ENCODE assay signal across 21 mouse cellular contexts in genomic region chr9:68773770-68774169, GRCm38 (mm10).
DNase-seq lines count a peak whose midpoint lies in the region; ATAC-seq and TF ChIP-seq lines count a peak whose summit lies in the region.
"Had no signal": no experiment of that assay in that cellular context is flagged by ENCODE, and none has a peak within 500 bp of the region (broad histone marks: within the 10 kb centered on the region; RNA-seq: fewer than 3 reads in every experiment).

No protein-coding gene starts in this region.

- H3K27ac ChIP-seq in heart, adult 2 months = no peak overlapping the region
- H3K27ac ChIP-seq in liver, postnatal 0 days (ENCODE audit: low read depth) = no peak overlapping the region
- H3K27ac ChIP-seq in liver, embryonic 11.5 days (ENCODE audit: low read depth, low read length) = no peak overlapping the region
- H3K27ac ChIP-seq: embryonic facial prominence, embryonic 12.5 days; forebrain, embryonic 13.5 days; heart, embryonic 15.5 days; neural tube, embryonic 15.5 days had no signal

- no peak for TF ChIP-seq POLR2A in heart, adult 2 months (IDR thresholded peaks at IDR 0.05; ENCODE audit: insufficient read depth, low read depth, low read length)

- no peak for TF ChIP-seq EP300 in heart, adult 2 months (IDR thresholded peaks at IDR 0.05; ENCODE audit: insufficient read depth, low read depth, low read length)
- TF ChIP-seq EP300 in liver, postnatal 0 days (IDR thresholded peaks at IDR 0.05; ENCODE audit: low read depth) = no peak

- 94% methylated on average over 3 of the region's 3 CpGs for WGBS in heart, adult 2 months
- WGBS in liver, postnatal 0 days (ENCODE audit: insufficient replicate concordance) = 81% methylated on average over 3 of the region's 3 CpGs
- WGBS in liver, embryonic 11.5 days = 89% methylated on average over 3 of the region's 3 CpGs

- DNase-seq in heart, adult 2 months = no peak
- DNase-seq in heart, postnatal 10 days = no peak
- no peak for DNase-seq in liver, postnatal 0 days
- no peak for DNase-seq in liver, embryonic 11.5 days (ENCODE audit: low spot score)
- DNase-seq in A20 (ENCODE audit: low read depth, low spot score) = peak; percentile 4
- DNase-seq in ZHBTc4 (ENCODE audit: low read depth, low spot score) = peak; percentile 59
- no peak for DNase-seq in testis, postnatal 14 days (ENCODE audit: low spot score)
- no peak for DNase-seq in cerebellum, postnatal 10 days
- DNase-seq: cerebellum, adult 9-11 months; gastrocnemius, postnatal 10 days; layer of hippocampus, postnatal 36 days; left cerebral cortex, postnatal 4 days; lung, postnatal 10 days; midbrain, embryonic 14.5 days; thymus, adult 18-20 months had no signal

- no peaks in the 10 kb centered on the region for H3K9me3 ChIP-seq in liver, postnatal 0 days (ENCODE audit: low read length)
- H3K9me3 ChIP-seq in liver, embryonic 11.5 days (ENCODE audit: control insufficient read depth, low read length) = no peaks in the 10 kb centered on the region
- H3K9me3 ChIP-seq: embryonic facial prominence, embryonic 12.5 days; forebrain, embryonic 13.5 days; heart, embryonic 15.5 days; neural tube, embryonic 15.5 days had no signal

- H3K4me2 ChIP-seq in liver, postnatal 0 days (ENCODE audit: low read depth, low read length) = no peak overlapping the region
- no peak overlapping the region for H3K4me2 ChIP-seq in liver, embryonic 11.5 days
- H3K4me2 ChIP-seq: embryonic facial prominence, embryonic 12.5 days; forebrain, embryonic 13.5 days; heart, embryonic 15.5 days; neural tube, embryonic 15.5 days had no signal

- peaks cover 2% of the 10 kb centered on the region; the same call in 1 of the 2 replicates for H3K4me1 ChIP-seq in heart, adult 2 months (ENCODE audit: control insufficient read depth, insufficient read depth, low read length)
- H3K4me1 ChIP-seq in liver, postnatal 0 days (ENCODE audit: insufficient read depth) = no peaks in the 10 kb centered on the region
- H3K4me1 ChIP-seq in liver, embryonic 11.5 days (replicated peaks; ENCODE audit: control insufficient read depth, insufficient read depth, low read length) = no peaks in the 10 kb centered on the region
- H3K4me1 ChIP-seq: megakaryocyte, embryonic 14.5 days had no signal

- TF ChIP-seq CTCF in heart, adult 2 months (IDR thresholded peaks at IDR 0.05) = peak; percentile 34
- 0 out of 2 replicates have a peak, but pooled peaks have one; percentile 11 for TF ChIP-seq CTCF in liver, postnatal 0 days (IDR thresholded peaks at IDR 0.05; ENCODE audit: low read depth)

- ATAC-seq in liver, postnatal 0 days = no peak
- no peak for ATAC-seq in liver, embryonic 11.5 days (replicated peaks; ENCODE audit: low FRiP score)
- ATAC-seq: forebrain, embryonic 13.5 days had no signal

- intact Hi-C loops in heart, adult 2 months (cut with DNase I) = no loop called here
- intact Hi-C loops in heart, postnatal 10 days (cut with DNase I) = no loop called here

- H3K79me2 ChIP-seq in heart, adult 2 months (replicated peaks; ENCODE audit: control insufficient read depth, insufficient read depth, low read length) = no peaks in the 10 kb centered on the region; the same call in 1 of the 2 replicates

- H3K4me3 ChIP-seq in heart, adult 2 months = no peak overlapping the region
- H3K4me3 ChIP-seq in liver, postnatal 0 days (ENCODE audit: low read depth, low read length) = no peak overlapping the region
- H3K4me3 ChIP-seq in liver, embryonic 11.5 days (ENCODE audit: low read depth, low read length) = no peak overlapping the region
- H3K4me3 ChIP-seq: embryonic facial prominence, embryonic 12.5 days; erythroblast, embryonic 14.5 days; forebrain, embryonic 13.5 days; heart, embryonic 15.5 days; megakaryocyte, embryonic 14.5 days; neural tube, embryonic 15.5 days had no signal

- no peaks in the 10 kb centered on the region for H3K27me3 ChIP-seq in heart, adult 2 months (ENCODE audit: control insufficient read depth, insufficient read depth, low read length)
- H3K27me3 ChIP-seq in liver, postnatal 0 days (ENCODE audit: insufficient read depth, low read length) = no peaks in the 10 kb centered on the region
- no peaks in the 10 kb centered on the region for H3K27me3 ChIP-seq in liver, embryonic 11.5 days (replicated peaks; ENCODE audit: control insufficient read depth, insufficient read depth, low read length)
- H3K27me3 ChIP-seq: embryonic facial prominence, embryonic 12.5 days; forebrain, embryonic 13.5 days; heart, embryonic 15.5 days; megakaryocyte, embryonic 14.5 days; neural tube, embryonic 15.5 days had no signal

- no peak overlapping the region for H3K9ac ChIP-seq in heart, adult 2 months (ENCODE audit: low read depth, low read length)
- no peak overlapping the region for H3K9ac ChIP-seq in liver, postnatal 0 days (replicated peaks)
- H3K9ac ChIP-seq in liver, embryonic 11.5 days (ENCODE audit: low read depth, low read length) = no peak overlapping the region
- H3K9ac ChIP-seq: embryonic facial prominence, embryonic 12.5 days; forebrain, embryonic 13.5 days; heart, embryonic 15.5 days; neural tube, embryonic 15.5 days had no signal

- H3K36me3 ChIP-seq in heart, adult 2 months (ENCODE audit: control insufficient read depth, insufficient read depth, low read length) = no peaks in the 10 kb centered on the region
- no peaks in the 10 kb centered on the region for H3K36me3 ChIP-seq in liver, postnatal 0 days (replicated peaks; ENCODE audit: insufficient read depth, low read length)
- no peaks in the 10 kb centered on the region for H3K36me3 ChIP-seq in liver, embryonic 11.5 days (ENCODE audit: control insufficient read depth, insufficient read depth, low read length)
- H3K36me3 ChIP-seq: embryonic facial prominence, embryonic 12.5 days; heart, embryonic 15.5 days; neural tube, embryonic 15.5 days had no signal

Comparison
In these comparisons a context has a peak if more than half of its experiments do, and no peak if none do; other contexts are left out.
1. DNase-seq: peak in A20 (single experiment) and ZHBTc4 (single experiment); none in heart, adult 2 months (0 of 2), heart, postnatal 10 days (0 of 2), liver, postnatal 0 days (single experiment), liver, embryonic 11.5 days (single experiment), testis, postnatal 14 days (single experiment) and cerebellum, postnatal 10 days (0 of 2).